Mouse (Mus musculus): ENCODE results near the gene Scgb1a1. TPM values are rescaled to one million over a fixed set of nuclear protein-coding genes. Genes with fewer than 3 reads are reported as not detected.

Scgb1a1 gene
- polyA plus RNA-seq, 1 experiment from 2014 or later, result not detected

DNA sequence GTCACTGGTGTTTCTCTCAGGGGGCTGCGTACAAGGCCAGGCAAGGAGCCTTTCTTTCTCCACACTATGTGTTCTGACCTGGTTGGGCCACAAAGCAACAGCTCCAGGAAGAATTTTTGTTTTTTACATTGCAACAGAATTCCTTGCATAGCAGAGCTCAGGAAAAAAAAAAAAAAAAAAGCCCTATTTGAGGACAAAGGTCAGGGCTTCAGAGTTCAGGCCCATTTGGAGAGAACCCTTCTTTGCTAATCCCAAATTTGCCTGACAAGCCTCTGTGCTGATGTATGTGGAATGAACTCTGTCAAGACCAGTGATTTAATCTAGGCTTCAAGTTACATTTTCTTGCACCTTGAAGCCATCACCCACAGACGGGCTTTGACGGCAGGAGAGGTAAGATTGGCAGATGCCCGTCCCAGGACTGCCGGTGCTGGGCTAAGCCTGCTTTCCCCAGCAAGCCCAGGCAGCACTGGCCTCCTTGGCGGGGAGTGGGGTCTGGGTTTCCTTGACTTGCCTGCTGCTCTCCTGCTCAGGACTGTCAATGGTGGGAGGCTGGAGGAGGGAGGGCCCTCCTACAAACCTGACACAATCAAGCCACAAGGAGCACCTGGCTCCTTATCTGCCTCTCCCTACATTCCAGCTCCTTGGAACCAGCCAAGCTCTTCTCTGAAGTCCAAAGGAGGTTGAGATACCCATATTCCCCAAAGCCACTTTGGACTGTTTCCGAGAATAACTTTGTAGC is 40.4 kb downstream of the Scgb1a1 start:
- H3K9me3 ChIP-seq, result no peaks in the 10 kb centered on the region
- H3K36me3 ChIP-seq, result no peaks in the 10 kb centered on the region
- no peak overlapping the region for H3K9ac ChIP-seq
- no peaks in the 10 kb centered on the region for H3K4me1 ChIP-seq (replicated peaks)
- ATAC-seq (ENCODE audit: low FRiP score, low read depth), result no peak
- no peaks in the 10 kb centered on the region for H3K27me3 ChIP-seq
- 83% methylated on average over 7 of the region's 7 CpGs for WGBS
- no peak overlapping the region for H3K4me2 ChIP-seq
- no peak overlapping the region for H3K4me3 ChIP-seq
- H3K27ac ChIP-seq (replicated peaks), result no peak overlapping the region

DNA sequence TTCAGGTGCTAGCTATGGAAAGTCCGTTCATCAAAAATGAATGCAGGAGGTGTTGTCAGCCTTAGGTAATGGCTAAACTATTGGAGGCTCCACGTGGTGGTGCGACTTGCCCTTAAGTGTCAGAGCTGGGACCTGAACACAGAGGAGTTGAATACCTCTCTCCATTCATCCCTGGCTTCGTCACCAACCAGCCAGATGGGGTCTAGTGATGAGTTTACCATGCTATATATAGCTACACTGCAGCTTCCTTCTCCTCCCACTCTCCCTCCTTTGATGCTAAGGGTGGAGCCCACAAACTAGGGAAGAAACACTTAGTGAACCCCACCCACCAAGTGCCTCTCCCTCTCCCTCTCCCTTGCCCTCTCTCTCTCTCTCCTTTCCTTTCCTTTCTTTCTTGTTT is 43.5 kb downstream of the Scgb1a1 start:
- no peaks in the 10 kb centered on the region for H3K36me3 ChIP-seq
- ATAC-seq (ENCODE audit: low FRiP score, low read depth), result no peak
- WGBS, result 78% methylated on average over 4 of the region's 4 CpGs

DNA sequence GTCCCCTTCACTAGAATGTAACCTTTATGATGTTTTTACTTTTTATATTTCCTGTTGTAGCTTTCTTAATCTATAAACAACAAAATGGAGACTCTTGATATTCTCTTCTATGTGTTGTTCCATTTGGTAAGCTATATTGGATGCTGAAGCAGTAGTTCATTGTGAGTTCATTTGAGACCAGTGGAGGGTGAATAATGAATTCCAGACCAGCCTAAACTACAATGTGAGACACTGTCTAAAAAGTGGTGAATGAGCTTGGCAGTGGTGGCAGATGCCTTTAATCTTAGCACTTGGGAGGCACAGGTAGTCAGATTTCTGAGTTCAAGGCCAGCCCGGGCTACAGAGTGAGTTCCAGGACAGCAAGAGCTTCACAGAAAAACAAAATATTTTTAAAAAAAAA is 44.6 kb downstream of the Scgb1a1 start:
- Histone ChIP-seq H3K27me3 (no peaks in the 10 kb centered on the region), H3K4me1 (replicated peaks) (no peaks in the 10 kb centered on the region), H3K9me3 (no peaks in the 10 kb centered on the region), H3K27ac (replicated peaks) (no peak overlapping the region), H3K4me3 (no peak overlapping the region), H3K4me2 (no peak overlapping the region), H3K9ac (no peak overlapping the region), H3K36me3 (no peaks in the 10 kb centered on the region)
- no peak for ATAC-seq (ENCODE audit: low FRiP score, low read depth)
- WGBS, result 89% methylated on average over 1 of the region's 1 CpGs

More for the DNA sequence above, 43.5 kb downstream of the Scgb1a1 start:
- Histone ChIP-seq H3K4me1 (replicated peaks) (no peaks in the 10 kb centered on the region), H3K9me3 (no peaks in the 10 kb centered on the region), H3K27ac (replicated peaks) (no peak overlapping the region), H3K4me2 (no peak overlapping the region), H3K9ac (no peak overlapping the region), H3K4me3 (no peak overlapping the region), H3K27me3 (no peaks in the 10 kb centered on the region)

DNA sequence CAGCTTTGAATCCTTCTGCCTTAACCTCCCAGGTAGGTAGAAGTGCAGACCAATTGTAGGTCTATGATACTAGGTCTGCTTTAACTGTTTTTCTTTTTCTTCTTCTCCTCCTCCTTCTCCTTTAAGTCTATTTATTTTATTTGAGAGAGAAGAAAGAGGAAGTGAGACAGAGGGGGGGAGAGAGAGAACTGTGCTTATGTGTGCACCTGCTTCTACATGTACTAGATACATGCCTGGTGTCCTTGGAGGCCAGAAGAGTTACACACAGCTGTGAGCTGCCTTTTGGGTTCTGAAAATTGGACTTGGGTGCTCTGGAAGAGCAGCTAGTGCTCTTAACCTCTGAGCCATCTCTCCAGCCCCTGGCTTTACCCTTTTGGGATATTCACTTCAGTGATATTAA is 46.7 kb downstream of the Scgb1a1 start:
- no peak overlapping the region for H3K4me2 ChIP-seq
- H3K9ac ChIP-seq, result no peak overlapping the region
- H3K27me3 ChIP-seq, result no peaks in the 10 kb centered on the region
- no peaks in the 10 kb centered on the region for H3K36me3 ChIP-seq
- H3K9me3 ChIP-seq, result no peaks in the 10 kb centered on the region
- ATAC-seq (ENCODE audit: low FRiP score, low read depth), result no peak
- H3K4me3 ChIP-seq, result no peak overlapping the region
- no peak overlapping the region for H3K27ac ChIP-seq (replicated peaks)
- H3K4me1 ChIP-seq (replicated peaks), result no peaks in the 10 kb centered on the region

DNA sequence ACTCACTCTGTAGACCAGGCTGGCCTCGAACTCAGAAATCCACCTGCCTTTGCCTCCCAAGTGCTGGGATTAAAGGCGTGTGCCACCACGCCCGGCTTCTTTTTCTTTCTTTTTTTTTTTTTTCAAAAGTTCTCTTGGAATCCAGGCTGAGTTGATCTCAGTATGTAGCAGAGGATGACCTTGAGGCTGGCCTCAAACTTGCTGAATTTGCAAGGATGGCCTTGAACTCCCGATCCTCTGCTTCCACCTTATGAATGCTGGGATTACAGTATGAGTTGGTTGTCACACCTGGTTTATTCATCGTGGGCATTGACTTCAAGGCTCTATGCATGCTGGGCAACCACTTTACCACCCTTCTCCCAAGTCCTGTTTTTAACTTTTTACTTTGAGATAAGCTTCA is 47.1 kb downstream of the Scgb1a1 start:
- Histone ChIP-seq H3K9me3 (no peaks in the 10 kb centered on the region), H3K4me3 (no peak overlapping the region), H3K4me2 (no peak overlapping the region), H3K27me3 (no peaks in the 10 kb centered on the region), H3K36me3 (no peaks in the 10 kb centered on the region), H3K27ac (replicated peaks) (no peak overlapping the region), H3K9ac (no peak overlapping the region), H3K4me1 (replicated peaks) (no peaks in the 10 kb centered on the region)
- WGBS, result 87% methylated on average over 6 of the region's 6 CpGs
- ATAC-seq (ENCODE audit: low FRiP score, low read depth), result no peak

DNA sequence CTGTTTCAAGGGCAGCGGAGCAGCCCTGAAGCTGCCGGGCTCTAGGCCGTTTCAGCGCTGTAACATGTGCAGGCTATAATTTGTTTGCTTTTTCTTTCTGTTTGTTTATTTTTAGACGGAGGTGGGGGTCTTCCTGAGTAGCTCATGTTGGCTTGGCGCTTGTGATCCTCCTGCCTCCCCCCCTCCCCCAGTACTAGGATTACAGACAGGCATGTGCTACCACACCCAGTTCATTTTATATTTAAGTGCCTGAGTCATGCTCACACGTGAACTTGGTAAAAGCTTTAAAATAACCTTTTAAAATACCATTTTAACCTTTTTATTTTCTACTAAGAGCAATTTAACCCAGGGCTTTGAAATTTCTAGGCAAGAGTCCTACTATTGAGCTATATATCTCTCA is 47.8 kb downstream of the Scgb1a1 start:
- H3K27ac ChIP-seq (replicated peaks), result no peak overlapping the region
- no peaks in the 10 kb centered on the region for H3K9me3 ChIP-seq
- no peaks in the 10 kb centered on the region for H3K4me1 ChIP-seq (replicated peaks)
- WGBS, result 77% methylated on average over 7 of the region's 7 CpGs
- no peak overlapping the region for H3K4me3 ChIP-seq
- no peak for ATAC-seq (ENCODE audit: low FRiP score, low read depth)
- H3K9ac ChIP-seq, result no peak overlapping the region
- no peak overlapping the region for H3K4me2 ChIP-seq
- no peaks in the 10 kb centered on the region for H3K36me3 ChIP-seq
- H3K27me3 ChIP-seq, result no peaks in the 10 kb centered on the region

DNA sequence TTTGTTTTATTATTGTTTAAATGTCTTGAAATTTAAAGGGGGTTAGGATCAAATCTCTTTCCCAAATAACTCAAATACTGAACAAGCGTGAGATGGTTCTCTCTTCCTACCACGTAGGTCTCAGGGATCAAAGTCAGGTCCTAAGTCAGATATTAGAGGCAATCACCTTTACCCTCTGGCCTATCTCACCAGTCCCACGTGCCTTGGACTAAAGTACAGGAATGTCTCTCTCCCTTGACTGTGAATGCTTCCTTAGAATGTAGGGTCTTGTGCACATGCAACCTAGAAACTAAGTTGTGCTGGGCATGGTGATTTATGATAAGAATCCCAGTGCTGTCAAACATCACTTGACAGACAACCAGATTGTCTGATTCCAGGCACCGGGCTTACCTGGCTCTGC is 48.5 kb downstream of the Scgb1a1 start:
- Histone ChIP-seq H3K9ac (no peak overlapping the region), H3K4me1 (replicated peaks) (no peaks in the 10 kb centered on the region), H3K27me3 (no peaks in the 10 kb centered on the region), H3K36me3 (no peaks in the 10 kb centered on the region), H3K9me3 (no peaks in the 10 kb centered on the region), H3K27ac (replicated peaks) (no peak overlapping the region), H3K4me3 (no peak overlapping the region), H3K4me2 (no peak overlapping the region)
- ATAC-seq (ENCODE audit: low FRiP score, low read depth), result no peak
- 83% methylated on average over 4 of the region's 4 CpGs for WGBS

DNA sequence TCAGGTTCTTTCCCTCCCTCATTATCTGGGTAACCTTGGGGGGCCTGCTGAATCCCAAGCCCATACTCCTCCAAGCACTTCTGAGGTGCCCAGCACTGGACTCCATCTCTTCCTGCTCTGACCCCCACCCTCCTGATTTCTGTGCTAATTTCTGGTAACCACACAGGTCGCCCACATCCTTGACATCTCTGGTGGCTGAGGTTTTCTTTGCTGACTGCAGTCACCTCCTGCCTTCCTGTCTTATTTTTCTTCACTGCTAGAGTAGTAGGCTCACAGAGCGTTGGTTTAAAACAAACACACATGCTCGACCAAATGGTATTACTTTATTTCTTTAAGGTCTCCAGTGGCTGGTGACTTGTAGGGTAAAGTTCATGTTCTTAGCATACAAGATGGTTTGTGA is 49.6 kb downstream of the Scgb1a1 start:
- no peak for ATAC-seq (ENCODE audit: low FRiP score, low read depth)
- Histone ChIP-seq H3K27ac (replicated peaks) (no peak overlapping the region), H3K36me3 (no peaks in the 10 kb centered on the region), H3K9ac (no peak overlapping the region), H3K27me3 (no peaks in the 10 kb centered on the region), H3K4me3 (no peak overlapping the region), H3K4me1 (replicated peaks) (0 out of 2 replicates have a peak, but pooled peaks cover 4% of the 10 kb centered on the region), H3K9me3 (no peaks in the 10 kb centered on the region), H3K4me2 (no peak overlapping the region)
- 72% methylated on average over 3 of the region's 3 CpGs for WGBS

DNA sequence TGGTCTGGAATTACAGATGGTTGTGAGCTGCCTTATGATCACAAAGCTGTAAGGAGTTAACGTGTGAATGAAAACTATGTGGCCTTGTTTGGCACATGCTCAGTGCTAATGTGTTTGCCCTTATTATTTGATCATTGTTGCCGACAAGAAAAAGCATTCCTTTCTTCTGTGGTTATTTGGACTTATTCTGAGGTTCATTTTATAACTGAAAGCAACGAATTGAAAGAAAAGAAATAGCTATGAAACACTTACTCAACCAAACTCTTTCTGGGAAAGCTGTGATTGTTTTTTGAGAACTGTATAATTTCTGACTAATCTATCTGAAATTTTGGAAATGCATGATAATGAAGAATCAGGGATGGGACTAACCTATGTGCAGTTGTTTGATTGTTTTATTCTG is 52.7 kb downstream of the Scgb1a1 start:
- Histone ChIP-seq H3K4me3 (no peak overlapping the region), H3K27me3 (no peaks in the 10 kb centered on the region), H3K4me1 (replicated peaks) (peaks cover 14% of the 10 kb centered on the region), H3K9me3 (no peaks in the 10 kb centered on the region), H3K36me3 (no peaks in the 10 kb centered on the region), H3K27ac (replicated peaks) (no peak overlapping the region), H3K9ac (no peak overlapping the region), H3K4me2 (no peak overlapping the region)
- no peak for ATAC-seq (ENCODE audit: low FRiP score, low read depth)
- whole genome bisulfite sequencing, result 75% methylated on average over 3 of the region's 3 CpGs

DNA sequence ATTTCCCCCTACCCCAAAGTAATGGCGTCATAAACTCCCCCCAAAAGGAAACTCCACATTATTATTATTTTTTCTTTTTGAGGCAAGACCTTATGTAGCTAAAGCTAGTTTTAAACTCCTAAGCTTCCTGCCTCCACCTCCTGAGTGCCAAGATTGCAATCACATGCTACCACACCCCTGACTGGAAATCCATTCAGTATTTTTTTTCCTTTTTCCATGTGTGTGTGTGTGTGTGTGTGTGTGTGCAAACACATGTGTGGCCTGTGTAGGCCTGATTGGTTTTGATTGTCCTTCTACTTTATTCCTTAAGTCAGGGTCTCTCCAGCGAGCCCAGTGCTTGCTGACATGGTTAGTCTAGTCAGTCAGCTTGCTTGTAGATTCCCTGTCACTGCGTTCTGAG is 53.3 kb downstream of the Scgb1a1 start:
- no peak for ATAC-seq (ENCODE audit: low FRiP score, low read depth)
- H3K27ac ChIP-seq (replicated peaks), result no peak overlapping the region
- no peaks in the 10 kb centered on the region for H3K36me3 ChIP-seq
- H3K4me1 ChIP-seq (replicated peaks), result peaks cover 19% of the 10 kb centered on the region
- H3K27me3 ChIP-seq, result no peaks in the 10 kb centered on the region
- H3K4me3 ChIP-seq, result no peak overlapping the region
- no peak overlapping the region for H3K4me2 ChIP-seq
- no peaks in the 10 kb centered on the region for H3K9me3 ChIP-seq
- WGBS, result 91% methylated on average over 3 of the region's 3 CpGs
- no peak overlapping the region for H3K9ac ChIP-seq

Other genes starting within 250 kb of the Scgb1a1 start
- gene Gng3, start 248.8 kb downstream of the Scgb1a1 start, polyA plus RNA-seq (2015; fragmentation: Nextera tagmentation; extraction: Ambion mirVana), result 450 and 460 TPM in 2 replicates
- 0.61 and 0.92 TPM in 2 replicates for gene Lrrn4cl, start 237.2 kb downstream of the Scgb1a1 start, polyA plus RNA-seq (2015; fragmentation: Nextera tagmentation; extraction: Ambion mirVana)
- 141 and 145 TPM in 2 replicates for gene Ubxn1, start 216.5 kb downstream of the Scgb1a1 start, polyA plus RNA-seq (2015; fragmentation: Nextera tagmentation; extraction: Ambion mirVana)
- gene Uqcc3, start 207.0 kb downstream of the Scgb1a1 start, polyA plus RNA-seq (2015; fragmentation: Nextera tagmentation; extraction: Ambion mirVana), result 60.2 and 61.5 TPM in 2 replicates
- gene Lbhd1, start 204.2 kb downstream of the Scgb1a1 start, polyA plus RNA-seq (2015; fragmentation: Nextera tagmentation; extraction: Ambion mirVana), result 43.0 and 45.2 TPM in 2 replicates
- not detected in 2 replicates for gene Gm49403, start 204.0 kb downstream of the Scgb1a1 start, polyA plus RNA-seq (2015; fragmentation: Nextera tagmentation; extraction: Ambion mirVana)
- gene 1810009A15Rik, start 199.1 kb downstream of the Scgb1a1 start, polyA plus RNA-seq (2015; fragmentation: Nextera tagmentation; extraction: Ambion mirVana), result 45.3 and 51.6 TPM in 2 replicates
- not detected in 2 replicates for gene Gm49416, start 199.0 kb downstream of the Scgb1a1 start, polyA plus RNA-seq (2015; fragmentation: Nextera tagmentation; extraction: Ambion mirVana)
- 33.0 and 35.3 TPM in 2 replicates for gene Ints5, start 195.0 kb downstream of the Scgb1a1 start, polyA plus RNA-seq (2015; fragmentation: Nextera tagmentation; extraction: Ambion mirVana)
- 83.0 and 84.9 TPM in 2 replicates for gene Ganab, start 189.9 kb downstream of the Scgb1a1 start, polyA plus RNA-seq (2015; fragmentation: Nextera tagmentation; extraction: Ambion mirVana)
- 94.3 and 98.1 TPM in 2 replicates for gene B3gat3, start 167.6 kb downstream of the Scgb1a1 start, polyA plus RNA-seq (2015; fragmentation: Nextera tagmentation; extraction: Ambion mirVana)
- 2.7 and 3.1 TPM in 2 replicates for gene Rom1, start 158.6 kb downstream of the Scgb1a1 start, polyA plus RNA-seq (2015; fragmentation: Nextera tagmentation; extraction: Ambion mirVana)
- 9.9 and 12.8 TPM in 2 replicates for gene Eml3, start 158.4 kb downstream of the Scgb1a1 start, polyA plus RNA-seq (2015; fragmentation: Nextera tagmentation; extraction: Ambion mirVana)
- gene Mta2, start 146.1 kb downstream of the Scgb1a1 start, polyA plus RNA-seq (2015; fragmentation: Nextera tagmentation; extraction: Ambion mirVana), result 103 and 109 TPM in 2 replicates
- gene Tut1, start 134.1 kb downstream of the Scgb1a1 start, polyA plus RNA-seq (2015; fragmentation: Nextera tagmentation; extraction: Ambion mirVana), result 24.9 and 25.4 TPM in 2 replicates
- 289 TPM in 2 replicates for gene Eef1g, start 120.9 kb downstream of the Scgb1a1 start, polyA plus RNA-seq (2015; fragmentation: Nextera tagmentation; extraction: Ambion mirVana)
- 4.6 TPM in 2 replicates for gene Ahnak, start 98.7 kb downstream of the Scgb1a1 start, polyA plus RNA-seq (2015; fragmentation: Nextera tagmentation; extraction: Ambion mirVana)
- 25.1 and 28.2 TPM in 2 replicates for gene Asrgl1, start 47.7 kb upstream of the Scgb1a1 start, polyA plus RNA-seq (2015; fragmentation: Nextera tagmentation; extraction: Ambion mirVana)

Data from hindbrain, embryonic 15.5 days (tissue).